Mouse (Mus musculus): Measurements from ENCODE around the gene Nav1. TPM values are rescaled to one million over a fixed set of nuclear protein-coding genes. Genes with fewer than 3 reads are reported as not detected.

The Nav1 gene
- polyA plus RNA-seq, 1 experiment from 2014 or later: 18.0 TPM

GRCm38 (mm10) chr1:135509145-135510084 lies 97.7 kb downstream of the Nav1 start:
- WGBS: 16% methylated on average over 14 of the region's 16 CpGs
- ATAC-seq (ENCODE audit: low read depth) (0 out of 2 replicates have a peak, but pooled peaks have one; percentile 27), DNase-seq (ENCODE audit: low spot score) (peak; percentile 51)
- peak overlapping the region; percentile 97 for H3K4me2 ChIP-seq (ENCODE audit: low read depth, low read length)
- H3K27me3 ChIP-seq (replicated peaks; ENCODE audit: control insufficient read depth, insufficient read depth, low read length): 0 out of 2 replicates have a peak, but pooled peaks cover 4% of the 10 kb centered on the region
- no peaks in the 10 kb centered on the region for H3K9me3 ChIP-seq (ENCODE audit: control insufficient read depth, low read length)
- peaks cover 33% of the 10 kb centered on the region for H3K4me1 ChIP-seq (ENCODE audit: control insufficient read depth, insufficient read depth, low read length)
- 0 out of 2 replicates have a peak, but pooled peaks cover 2% of the 10 kb centered on the region for H3K36me3 ChIP-seq (ENCODE audit: control insufficient read depth, insufficient read depth, low read length)
- peak overlapping the region; percentile 50 for H3K4me3 ChIP-seq (ENCODE audit: low read depth, low read length)
- no peak overlapping the region for H3K27ac ChIP-seq (replicated peaks; ENCODE audit: low read depth, low read length)
- peak overlapping the region; percentile 67 for H3K9ac ChIP-seq (ENCODE audit: low read depth, low read length)

- 0 out of 2 replicates have a peak, but pooled peaks cover 4% of the 10 kb centered on the region for H3K27me3 ChIP-seq (replicated peaks; ENCODE audit: control insufficient read depth, insufficient read depth, low read length)
- ATAC-seq (ENCODE audit: low read depth) (peak; percentile 56), DNase-seq (ENCODE audit: low spot score) (peak; percentile 65)
- H3K4me3 ChIP-seq (ENCODE audit: low read depth, low read length): no peak overlapping the region
- peaks cover 30% of the 10 kb centered on the region for H3K4me1 ChIP-seq (ENCODE audit: control insufficient read depth, insufficient read depth, low read length)
- peak overlapping the region; percentile 97 for H3K4me2 ChIP-seq (ENCODE audit: low read depth, low read length)
- H3K9ac ChIP-seq (ENCODE audit: low read depth, low read length): no peak overlapping the region
- 0 out of 2 replicates have a peak, but pooled peaks cover 3% of the 10 kb centered on the region for H3K36me3 ChIP-seq (ENCODE audit: control insufficient read depth, insufficient read depth, low read length)
- no peaks in the 10 kb centered on the region for H3K9me3 ChIP-seq (ENCODE audit: control insufficient read depth, low read length)
- WGBS: 17% methylated on average over 3 of the region's 3 CpGs
- H3K27ac ChIP-seq (replicated peaks; ENCODE audit: low read depth, low read length): no peak overlapping the region
These were observed 98.8 kb downstream of the Nav1 start for GRCm38 (mm10) chr1:135508349-135508634.

GRCm38 (mm10) chr1:135507572-135508348 lies 99.3 kb downstream of the Nav1 start:
- Histone ChIP-seq H3K9ac (ENCODE audit: low read depth, low read length) (0 out of 2 replicates have a peak overlapping the region, but pooled peaks have one; percentile 34), H3K36me3 (ENCODE audit: control insufficient read depth, insufficient read depth, low read length) (0 out of 2 replicates have a peak, but pooled peaks cover 3% of the 10 kb centered on the region), H3K4me1 (ENCODE audit: control insufficient read depth, insufficient read depth, low read length) (peaks cover 28% of the 10 kb centered on the region), H3K27ac (replicated peaks; ENCODE audit: low read depth, low read length) (no peak overlapping the region), H3K4me3 (ENCODE audit: low read depth, low read length) (no peak overlapping the region), H3K4me2 (ENCODE audit: low read depth, low read length) (0 out of 2 replicates have a peak overlapping the region, but pooled peaks have one; percentile 97), H3K27me3 (replicated peaks; ENCODE audit: control insufficient read depth, insufficient read depth, low read length) (0 out of 2 replicates have a peak, but pooled peaks cover 4% of the 10 kb centered on the region), H3K9me3 (ENCODE audit: control insufficient read depth, low read length) (no peaks in the 10 kb centered on the region)
- ATAC-seq (ENCODE audit: low read depth) (no peak), DNase-seq (ENCODE audit: low spot score) (no peak)
- WGBS: 46% methylated on average over 14 of the region's 14 CpGs

GRCm38 (mm10) chr1:135505499-135505898 lies 101.6 kb downstream of the Nav1 start:
- ATAC-seq (ENCODE audit: low read depth): no peak
- no peaks in the 10 kb centered on the region for H3K27me3 ChIP-seq (replicated peaks; ENCODE audit: control insufficient read depth, insufficient read depth, low read length)
- DNase-seq (ENCODE audit: low spot score): no peak
- H3K4me1 ChIP-seq (ENCODE audit: control insufficient read depth, insufficient read depth, low read length): peaks cover 25% of the 10 kb centered on the region
- H3K9me3 ChIP-seq (ENCODE audit: control insufficient read depth, low read length): no peaks in the 10 kb centered on the region
- H3K4me2 ChIP-seq (ENCODE audit: low read depth, low read length): no peak overlapping the region
- H3K9ac ChIP-seq (ENCODE audit: low read depth, low read length): no peak overlapping the region
- no peak overlapping the region for H3K4me3 ChIP-seq (ENCODE audit: low read depth, low read length)
- H3K27ac ChIP-seq (replicated peaks; ENCODE audit: low read depth, low read length): no peak overlapping the region
- 64% methylated on average over 7 of the region's 7 CpGs for WGBS
- H3K36me3 ChIP-seq (ENCODE audit: control insufficient read depth, insufficient read depth, low read length): 0 out of 2 replicates have a peak, but pooled peaks cover 3% of the 10 kb centered on the region

- peaks cover 15% of the 10 kb centered on the region for H3K4me1 ChIP-seq (ENCODE audit: control insufficient read depth, insufficient read depth, low read length)
- DNase-seq (ENCODE audit: low spot score) (peak; percentile 75), ATAC-seq (ENCODE audit: low read depth) (no peak)
- H3K4me3 ChIP-seq (ENCODE audit: low read depth, low read length): no peak overlapping the region
- H3K4me2 ChIP-seq (ENCODE audit: low read depth, low read length): no peak overlapping the region
- no peak overlapping the region for H3K27ac ChIP-seq (replicated peaks; ENCODE audit: low read depth, low read length)
- no peak overlapping the region for H3K9ac ChIP-seq (ENCODE audit: low read depth, low read length)
- 0 out of 2 replicates have a peak, but pooled peaks cover 3% of the 10 kb centered on the region for H3K36me3 ChIP-seq (ENCODE audit: control insufficient read depth, insufficient read depth, low read length)
- H3K27me3 ChIP-seq (replicated peaks; ENCODE audit: control insufficient read depth, insufficient read depth, low read length): no peaks in the 10 kb centered on the region
- WGBS: 91% methylated on average over 2 of the region's 2 CpGs
- no peaks in the 10 kb centered on the region for H3K9me3 ChIP-seq (ENCODE audit: control insufficient read depth, low read length)
These were observed 103.7 kb downstream of the Nav1 start for GRCm38 (mm10) chr1:135503436-135503835.

GRCm38 (mm10) chr1:135502750-135503149 lies 104.3 kb downstream of the Nav1 start:
- Histone ChIP-seq H3K4me2 (ENCODE audit: low read depth, low read length) (no peak overlapping the region), H3K36me3 (ENCODE audit: control insufficient read depth, insufficient read depth, low read length) (0 out of 2 replicates have a peak, but pooled peaks cover 3% of the 10 kb centered on the region), H3K27me3 (replicated peaks; ENCODE audit: control insufficient read depth, insufficient read depth, low read length) (no peaks in the 10 kb centered on the region), H3K9ac (ENCODE audit: low read depth, low read length) (no peak overlapping the region), H3K27ac (replicated peaks; ENCODE audit: low read depth, low read length) (no peak overlapping the region), H3K9me3 (ENCODE audit: control insufficient read depth, low read length) (no peaks in the 10 kb centered on the region), H3K4me3 (ENCODE audit: low read depth, low read length) (no peak overlapping the region), H3K4me1 (ENCODE audit: control insufficient read depth, insufficient read depth, low read length) (peaks cover 8% of the 10 kb centered on the region)
- ATAC-seq (ENCODE audit: low read depth) (no peak), DNase-seq (ENCODE audit: low spot score) (no peak)
- 85% methylated on average over 9 of the region's 9 CpGs for WGBS

GRCm38 (mm10) chr1:135502135-135502534 lies 105.0 kb downstream of the Nav1 start:
- Histone ChIP-seq H3K27me3 (replicated peaks; ENCODE audit: control insufficient read depth, insufficient read depth, low read length) (no peaks in the 10 kb centered on the region), H3K4me3 (ENCODE audit: low read depth, low read length) (no peak overlapping the region), H3K4me2 (ENCODE audit: low read depth, low read length) (no peak overlapping the region), H3K27ac (replicated peaks; ENCODE audit: low read depth, low read length) (no peak overlapping the region), H3K9me3 (ENCODE audit: control insufficient read depth, low read length) (no peaks in the 10 kb centered on the region), H3K4me1 (ENCODE audit: control insufficient read depth, insufficient read depth, low read length) (peaks cover 4% of the 10 kb centered on the region; the same call in 1 of the 2 replicates), H3K9ac (ENCODE audit: low read depth, low read length) (no peak overlapping the region), H3K36me3 (ENCODE audit: control insufficient read depth, insufficient read depth, low read length) (0 out of 2 replicates have a peak, but pooled peaks cover 3% of the 10 kb centered on the region)
- WGBS: 49% methylated on average over 8 of the region's 8 CpGs
- ATAC-seq (ENCODE audit: low read depth): peak; percentile 76
- DNase-seq (ENCODE audit: low spot score): peak; percentile 75
